Mouse (Mus musculus): ENCODE results near the gene Skp2. TPM values are rescaled to one million over a fixed set of nuclear protein-coding genes. Genes with fewer than 3 reads are reported as not detected.
A peak's percentile ranks its signal among the peaks of the same experiment; 100 is the strongest.

Skp2 gene
- total and polyA plus RNA-seq, 2 experiments from 2014 or later: 1.5 to 5.1 TPM

GRCm38 (mm10) chr15:9074671-9075070 lies 80.6 kb downstream of the Skp2 start:
- DNase-seq (ENCODE audit: low spot score) (no peak), ATAC-seq (ENCODE audit: insufficient read depth, low read depth) (no peak)
- Histone ChIP-seq H3K27ac (ENCODE audit: low read depth) (peak overlapping the region; percentile 96), H3K36me3 (replicated peaks; ENCODE audit: control insufficient read depth, insufficient read depth, low read length) (no peaks in the 10 kb centered on the region), H3K9me3 (replicated peaks; ENCODE audit: control insufficient read depth, low read length) (no peaks in the 10 kb centered on the region), H3K9ac (replicated peaks; ENCODE audit: low read depth, low read length) (no peak overlapping the region), H3K4me3 (ENCODE audit: low read depth, low read length) (no peak overlapping the region), H3K4me2 (ENCODE audit: low read depth, low read length) (peak overlapping the region; percentile 90), H3K27me3 (ENCODE audit: control insufficient read depth, insufficient read depth, low read length) (no peaks in the 10 kb centered on the region), H3K4me1 (ENCODE audit: control insufficient read depth, insufficient read depth) (peaks cover 63% of the 10 kb centered on the region)
- TF ChIP-seq EP300 (IDR thresholded peaks at IDR 0.05; ENCODE audit: low read depth) (no peak), CTCF (IDR thresholded peaks at IDR 0.05; ENCODE audit: low read depth) (no peak)
- WGBS: 4% methylated on average over 4 of the region's 4 CpGs

- Histone ChIP-seq H3K27ac (ENCODE audit: low read depth) (peak overlapping the region; percentile 96), H3K36me3 (replicated peaks; ENCODE audit: control insufficient read depth, insufficient read depth, low read length) (no peaks in the 10 kb centered on the region), H3K4me3 (ENCODE audit: low read depth, low read length) (no peak overlapping the region), H3K27me3 (ENCODE audit: control insufficient read depth, insufficient read depth, low read length) (no peaks in the 10 kb centered on the region), H3K9me3 (replicated peaks; ENCODE audit: control insufficient read depth, low read length) (no peaks in the 10 kb centered on the region), H3K4me1 (ENCODE audit: control insufficient read depth, insufficient read depth) (peaks cover 58% of the 10 kb centered on the region), H3K9ac (replicated peaks; ENCODE audit: low read depth, low read length) (no peak overlapping the region), H3K4me2 (ENCODE audit: low read depth, low read length) (peak overlapping the region; percentile 90; the same call in 1 of the 2 replicates)
- ATAC-seq (ENCODE audit: insufficient read depth, low read depth) (no peak), DNase-seq (ENCODE audit: low spot score) (no peak)
- 21% methylated on average over 2 of the region's 2 CpGs for WGBS
- TF ChIP-seq EP300 (IDR thresholded peaks at IDR 0.05; ENCODE audit: low read depth) (no peak), CTCF (IDR thresholded peaks at IDR 0.05; ENCODE audit: low read depth) (no peak)
Measured at GRCm38 (mm10) chr15:9074139-9074538, 81.1 kb downstream of the Skp2 start.

- Histone ChIP-seq H3K9me3 (replicated peaks; ENCODE audit: control insufficient read depth, low read length) (no peaks in the 10 kb centered on the region), H3K4me2 (ENCODE audit: low read depth, low read length) (peak overlapping the region; percentile 90), H3K4me1 (ENCODE audit: control insufficient read depth, insufficient read depth) (peaks cover 54% of the 10 kb centered on the region), H3K36me3 (replicated peaks; ENCODE audit: control insufficient read depth, insufficient read depth, low read length) (no peaks in the 10 kb centered on the region), H3K27me3 (ENCODE audit: control insufficient read depth, insufficient read depth, low read length) (no peaks in the 10 kb centered on the region), H3K27ac (ENCODE audit: low read depth) (peak overlapping the region; percentile 96), H3K9ac (replicated peaks; ENCODE audit: low read depth, low read length) (0 out of 2 replicates have a peak overlapping the region, but pooled peaks have one; percentile 42), H3K4me3 (ENCODE audit: low read depth, low read length) (peak overlapping the region; percentile 89)
- TF ChIP-seq EP300 (IDR thresholded peaks at IDR 0.05; ENCODE audit: low read depth) (no peak), CTCF (IDR thresholded peaks at IDR 0.05; ENCODE audit: low read depth) (no peak)
- DNase-seq (ENCODE audit: low spot score) (no peak), ATAC-seq (ENCODE audit: insufficient read depth, low read depth) (no peak)
- WGBS: 61% methylated on average over 5 of the region's 5 CpGs
Measured at GRCm38 (mm10) chr15:9073684-9074083, 81.5 kb downstream of the Skp2 start.

GRCm38 (mm10) chr15:9073067-9073608 lies 82.1 kb downstream of the Skp2 start:
- Histone ChIP-seq H3K4me2 (ENCODE audit: low read depth, low read length) (peak overlapping the region; percentile 90), H3K9me3 (replicated peaks; ENCODE audit: control insufficient read depth, low read length) (no peaks in the 10 kb centered on the region), H3K4me3 (ENCODE audit: low read depth, low read length) (peak overlapping the region; percentile 89), H3K36me3 (replicated peaks; ENCODE audit: control insufficient read depth, insufficient read depth, low read length) (no peaks in the 10 kb centered on the region), H3K27ac (ENCODE audit: low read depth) (peak overlapping the region; percentile 96), H3K4me1 (ENCODE audit: control insufficient read depth, insufficient read depth) (peaks cover 49% of the 10 kb centered on the region), H3K27me3 (ENCODE audit: control insufficient read depth, insufficient read depth, low read length) (no peaks in the 10 kb centered on the region), H3K9ac (replicated peaks; ENCODE audit: low read depth, low read length) (peak overlapping the region; percentile 93)
- WGBS: 18% methylated on average over 12 of the region's 12 CpGs
- ATAC-seq (ENCODE audit: insufficient read depth, low read depth) (no peak), DNase-seq (ENCODE audit: low spot score) (no peak)
- TF ChIP-seq EP300 (IDR thresholded peaks at IDR 0.05; ENCODE audit: low read depth) (no peak), CTCF (IDR thresholded peaks at IDR 0.05; ENCODE audit: low read depth) (no peak)

- peak overlapping the region; percentile 93; the same call in 1 of the 2 replicates for H3K9ac ChIP-seq (replicated peaks; ENCODE audit: low read depth, low read length)
- H3K9me3 ChIP-seq (replicated peaks; ENCODE audit: control insufficient read depth, low read length): no peaks in the 10 kb centered on the region
- peak overlapping the region; percentile 96 for H3K27ac ChIP-seq (ENCODE audit: low read depth)
- 11% methylated on average over 5 of the region's 5 CpGs for WGBS
- no peaks in the 10 kb centered on the region for H3K27me3 ChIP-seq (ENCODE audit: control insufficient read depth, insufficient read depth, low read length)
- DNase-seq (ENCODE audit: low spot score) (peak; percentile 75), ATAC-seq (ENCODE audit: insufficient read depth, low read depth) (no peak)
- H3K4me1 ChIP-seq (ENCODE audit: control insufficient read depth, insufficient read depth): peaks cover 45% of the 10 kb centered on the region
- H3K4me2 ChIP-seq (ENCODE audit: low read depth, low read length): peak overlapping the region; percentile 90
- peak overlapping the region; percentile 89 for H3K4me3 ChIP-seq (ENCODE audit: low read depth, low read length)
- no peak for TF ChIP-seq CTCF (IDR thresholded peaks at IDR 0.05; ENCODE audit: low read depth)
- TF ChIP-seq EP300 (IDR thresholded peaks at IDR 0.05; ENCODE audit: low read depth): no peak
- no peaks in the 10 kb centered on the region for H3K36me3 ChIP-seq (replicated peaks; ENCODE audit: control insufficient read depth, insufficient read depth, low read length)
Measured at GRCm38 (mm10) chr15:9072630-9073029, 82.6 kb downstream of the Skp2 start.
